Mouse (Mus musculus) T-helper 1 cell (primary cell): ENCODE results near the gene Tctex1d2.

ENCODE experiments used
- in situ Hi-C: fragments of 300-600 bp; cut with MboI, MseI; formaldehyde crosslinking; loops from one replicate; pipeline ENCODE4 v1.15.1; 2025; ENCODE audit warnings: high pct_unique_total_duplicates

Tctex1d2 gene

GRCm38 (mm10) chr16:32468488-32468887, 49.0 kb downstream of the Tctex1d2 start:
- in situ Hi-C loops: no loop called here

GRCm38 (mm10) chr16:32469404-32470105, 50.1 kb downstream of the Tctex1d2 start:
- in situ Hi-C loops: loop anchor here (5.0 kb wide), 1 partner anchor 87 kb away; no protein-coding TSS in a partner anchor

GRCm38 (mm10) chr16:32472276-32473015, 52.9 kb downstream of the Tctex1d2 start:
- in situ Hi-C loops: loop anchor here (5.0 kb wide), 1 partner anchor 90 kb away; no protein-coding TSS in a partner anchor

- in situ Hi-C loops: no loop called here
Observed at GRCm38 (mm10) chr16:32477315-32477714, 57.8 kb downstream of the Tctex1d2 start.
